Mouse (Mus musculus): Measurements from ENCODE around the gene Tmem176a.

Gene Tmem176a

DNA sequence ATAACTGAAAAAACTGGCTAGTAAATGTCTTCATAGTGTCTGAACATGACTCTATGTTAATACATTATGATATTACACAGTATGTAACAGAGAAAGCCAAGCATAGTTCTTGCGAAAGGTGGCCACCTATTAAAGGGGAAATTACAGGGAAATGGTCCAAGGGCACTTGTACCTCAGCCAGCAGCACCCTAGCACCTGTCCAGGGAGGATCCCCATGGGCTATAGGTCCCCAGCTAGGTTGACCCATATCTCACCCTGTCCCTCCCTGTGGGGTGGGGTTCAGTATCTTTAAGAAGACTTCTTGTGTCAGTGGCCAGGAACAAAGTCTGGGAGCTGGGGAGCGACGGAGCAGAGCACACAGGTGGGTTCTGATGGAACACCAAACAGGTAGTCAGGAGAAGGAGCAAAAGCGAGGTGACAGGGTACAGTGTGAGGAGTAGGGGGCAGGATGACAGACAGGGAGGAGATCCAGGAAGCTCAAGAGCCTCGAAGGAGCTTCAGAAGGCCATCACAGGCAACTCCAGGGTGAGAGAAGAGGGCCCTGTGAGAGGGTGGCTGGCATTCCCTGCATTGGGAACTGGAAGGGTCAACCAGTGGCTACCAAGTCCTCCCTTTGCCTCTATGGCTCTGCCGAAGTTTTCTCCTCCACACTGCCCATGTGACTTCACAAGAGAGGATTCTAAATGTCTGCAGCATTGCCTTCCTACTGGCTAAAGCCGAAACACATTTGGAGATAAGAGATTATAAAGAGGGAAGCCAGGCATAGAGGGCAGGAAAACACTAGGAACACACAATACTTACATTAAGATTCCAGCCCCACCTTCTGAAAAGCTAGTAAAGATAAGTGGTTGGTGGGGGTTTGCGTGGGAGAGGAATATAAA is 54.5 kb downstream of the Tmem176a start:
- no peak for DNase-seq (ENCODE audit: low spot score)

- no peak for DNase-seq (ENCODE audit: low spot score)
Observed at GRCm38 (mm10) chr6:48895941-48896340, 55.2 kb downstream of the Tmem176a start.
